Mouse (Mus musculus) kidney, adult 11 months (tissue): ENCODE data around the gene Mpeg1.

Experiments used
- DNase-seq: peaks from one replicate; pipeline ENCODE4 v3.0.0; 2022

The Mpeg1 gene

GRCm38 (mm10) chr19:12466204-12466603 is 5.6 kb downstream of the Mpeg1 start:
- peak; percentile 67 for DNase-seq

DNA sequence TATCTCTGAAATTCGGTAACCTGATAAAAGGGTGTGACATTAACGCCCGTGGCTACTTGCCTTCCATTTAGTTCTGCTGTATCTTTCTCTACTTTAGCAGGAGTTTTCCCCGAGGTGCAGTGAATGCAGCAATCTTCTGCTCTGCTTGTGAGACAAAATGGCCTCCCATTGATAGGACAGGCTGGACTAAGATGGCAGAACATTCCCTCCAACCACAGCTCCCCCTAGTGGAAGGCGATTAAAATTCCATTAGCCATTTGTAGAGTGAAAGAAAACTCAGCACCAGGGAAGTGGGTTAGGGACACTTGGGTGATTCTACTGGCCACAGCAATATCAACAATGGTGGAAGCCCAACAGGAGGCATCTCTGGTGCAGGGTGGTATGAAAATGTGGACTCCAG is 6.9 kb downstream of the Mpeg1 start:
- no peak for DNase-seq

DNA sequence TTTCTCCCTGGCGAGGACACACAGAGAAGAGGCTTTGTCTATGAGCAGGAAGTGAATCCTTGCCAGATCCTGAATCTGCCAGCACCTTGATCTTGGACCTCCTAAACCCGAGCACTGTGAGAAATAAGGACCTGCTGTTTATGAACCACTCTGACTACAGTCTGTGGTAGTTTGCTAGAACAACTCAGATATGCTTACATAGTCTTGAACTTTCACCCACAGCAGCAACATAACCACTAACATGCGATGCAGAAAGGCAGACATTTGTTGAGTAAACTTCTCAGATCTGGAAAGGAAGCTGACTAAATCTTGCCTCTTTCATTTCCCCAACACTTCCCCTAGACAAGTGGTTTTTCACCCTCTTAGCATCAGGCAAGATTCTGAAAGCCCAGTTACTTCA is 11.3 kb downstream of the Mpeg1 start:
- DNase-seq, result no peak

GRCm38 (mm10) chr19:12472381-12472976 is 11.9 kb downstream of the Mpeg1 start:
- no peak for DNase-seq

GRCm38 (mm10) chr19:12473201-12473641 is 12.6 kb downstream of the Mpeg1 start:
- no peak for DNase-seq

GRCm38 (mm10) chr19:12473951-12474350 is 13.4 kb downstream of the Mpeg1 start:
- no peak for DNase-seq

DNA sequence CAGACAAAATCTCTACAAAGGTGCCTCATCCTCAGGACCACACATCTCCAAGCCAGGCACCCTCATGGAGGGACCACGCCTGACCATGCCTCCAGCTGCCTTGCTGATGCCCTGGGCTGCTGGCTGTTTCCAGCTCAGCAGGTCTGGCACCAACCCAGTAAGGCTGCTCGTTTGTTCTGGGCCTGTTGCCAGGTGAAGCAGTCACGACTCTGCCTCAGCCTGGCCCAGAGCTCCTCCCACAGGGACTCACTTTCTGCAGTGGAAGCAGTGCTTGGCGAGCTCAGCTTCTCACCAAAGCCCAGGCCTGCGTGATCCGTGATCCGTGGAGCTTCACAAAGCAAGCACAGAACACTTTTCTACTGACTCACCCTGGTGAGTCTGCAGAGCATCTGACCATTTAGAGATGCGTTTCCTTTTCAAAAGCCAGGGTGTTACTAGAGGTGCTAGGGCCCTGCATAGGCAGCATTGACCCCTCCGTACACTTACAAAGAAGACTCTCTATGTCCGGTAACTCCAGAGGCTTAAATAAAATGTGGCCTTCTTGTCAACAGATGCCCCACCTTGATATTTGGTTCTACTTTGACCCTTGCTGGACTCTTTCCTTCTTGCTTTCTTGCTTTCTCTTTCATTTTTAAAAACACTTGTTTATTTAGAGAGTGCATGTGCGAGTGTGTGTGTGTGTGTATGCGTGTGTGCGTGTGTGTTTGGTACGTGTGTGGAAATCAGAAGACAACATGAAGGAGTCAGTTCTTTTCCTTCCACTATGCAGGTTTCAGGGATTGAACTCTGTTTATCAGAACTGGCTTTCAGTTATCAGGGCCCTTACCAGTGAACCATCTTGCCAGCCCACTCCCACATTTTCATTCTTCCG is 15.0 kb downstream of the Mpeg1 start:
- peak; percentile 95 for DNase-seq

- peak; percentile 62 for DNase-seq
Measured at GRCm38 (mm10) chr19:12476721-12477270, 16.2 kb downstream of the Mpeg1 start.

DNA sequence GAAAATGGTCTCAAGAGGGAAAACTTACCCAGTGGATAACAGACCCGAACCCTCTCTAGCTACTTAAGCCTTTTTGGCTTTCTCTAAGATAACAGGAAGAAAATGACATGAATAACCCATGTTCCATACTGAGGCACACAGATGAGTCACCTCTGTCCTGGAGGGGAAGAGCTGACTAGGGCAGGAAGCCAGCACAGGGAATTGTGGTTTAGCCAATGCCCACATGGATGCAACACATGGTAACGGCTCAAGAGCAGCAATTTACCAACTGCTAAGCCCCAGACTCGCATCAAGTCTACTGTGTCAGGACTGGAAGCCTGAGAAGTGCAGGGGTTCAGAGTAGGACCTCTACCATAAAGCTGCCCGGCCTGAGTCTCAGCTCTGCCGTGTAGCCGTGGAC is 17.8 kb downstream of the Mpeg1 start:
- DNase-seq, result no peak

- no peak for DNase-seq
Measured at GRCm38 (mm10) chr19:12483782-12484181, 23.2 kb downstream of the Mpeg1 start.

GRCm38 (mm10) chr19:12484210-12484609 is 23.6 kb downstream of the Mpeg1 start:
- peak; percentile 44 for DNase-seq

DNA sequence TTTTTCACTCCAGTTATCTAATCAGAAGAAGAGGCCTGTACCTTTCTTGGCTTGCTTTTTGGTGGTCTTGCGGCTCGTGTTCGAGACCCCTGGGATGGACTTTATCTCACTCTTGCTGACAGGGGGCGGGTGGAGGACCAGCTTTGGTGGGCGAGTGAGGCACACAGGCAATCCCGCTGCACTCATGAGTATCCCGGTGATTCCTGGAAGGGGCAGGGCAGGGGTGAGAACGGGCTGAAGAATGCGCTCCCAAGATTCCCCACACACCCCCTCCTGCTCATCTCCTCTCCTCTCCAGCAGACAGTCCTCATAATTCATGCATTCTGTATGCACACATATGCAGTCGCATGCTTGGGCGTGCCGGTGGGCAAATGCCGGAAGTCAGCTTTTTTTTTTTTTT is 24.6 kb downstream of the Mpeg1 start:
- DNase-seq, result no peak

DNA sequence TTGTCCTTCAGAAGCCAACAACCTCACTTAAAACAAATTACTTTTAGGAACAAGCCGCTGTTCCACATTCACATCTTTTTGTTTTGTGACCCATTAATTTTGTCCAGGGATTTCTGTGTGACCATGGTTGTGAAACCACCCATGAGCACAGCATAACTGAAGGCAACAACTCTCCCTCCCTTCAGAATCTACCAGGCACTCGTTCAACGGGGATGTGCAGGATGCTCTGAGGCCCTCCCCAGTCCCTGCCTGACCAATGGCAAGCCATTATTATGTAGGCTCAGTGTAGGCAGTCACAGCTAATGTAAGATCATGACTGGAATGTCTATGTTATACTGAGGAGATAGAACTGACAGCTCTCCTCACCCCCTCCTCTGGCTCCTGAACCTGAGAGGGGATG is 25.1 kb downstream of the Mpeg1 start:
- no peak for DNase-seq

- DNase-seq, result peak; percentile 73
Measured at GRCm38 (mm10) chr19:12486875-12487274, 26.3 kb downstream of the Mpeg1 start.

GRCm38 (mm10) chr19:12487511-12488204 is 27.1 kb downstream of the Mpeg1 start:
- no peak for DNase-seq

- DNase-seq, result no peak
Measured at GRCm38 (mm10) chr19:12488205-12488966, 27.8 kb downstream of the Mpeg1 start.

DNA sequence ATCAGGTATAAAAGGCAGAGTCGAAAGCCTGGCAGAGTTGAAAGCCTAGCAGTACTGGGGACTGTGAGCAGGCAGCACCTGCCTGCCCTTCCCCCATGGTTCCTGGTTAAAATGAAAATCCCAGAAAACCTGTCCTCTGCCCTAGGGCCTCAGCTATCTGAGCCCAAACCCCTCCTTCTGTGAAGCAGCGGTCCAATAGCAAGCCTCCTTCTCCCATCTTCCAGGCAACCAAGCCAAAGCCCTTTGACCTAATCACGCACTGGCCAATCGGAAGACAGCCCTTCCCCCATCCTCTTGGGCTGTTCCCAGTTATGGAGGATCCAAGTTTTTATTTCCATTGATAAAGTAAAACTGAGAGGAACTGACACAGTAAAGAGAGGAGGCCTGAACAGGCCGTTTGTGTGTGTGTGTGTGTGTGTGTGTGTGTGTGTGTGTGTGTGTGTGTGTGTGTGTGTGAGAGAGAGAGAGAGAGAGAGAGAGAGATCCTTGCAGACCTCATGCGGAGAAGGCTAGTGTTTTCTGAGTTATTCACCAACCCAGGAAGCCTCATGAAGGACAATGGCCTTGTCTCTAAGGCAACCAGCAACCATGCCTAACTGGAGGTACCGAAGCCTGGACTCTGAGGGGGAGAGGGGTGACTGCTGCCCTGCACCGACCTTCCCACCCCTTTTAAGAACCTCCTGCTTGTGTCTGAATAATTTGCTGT is 28.5 kb downstream of the Mpeg1 start:
- peak; percentile 90 for DNase-seq

DNA sequence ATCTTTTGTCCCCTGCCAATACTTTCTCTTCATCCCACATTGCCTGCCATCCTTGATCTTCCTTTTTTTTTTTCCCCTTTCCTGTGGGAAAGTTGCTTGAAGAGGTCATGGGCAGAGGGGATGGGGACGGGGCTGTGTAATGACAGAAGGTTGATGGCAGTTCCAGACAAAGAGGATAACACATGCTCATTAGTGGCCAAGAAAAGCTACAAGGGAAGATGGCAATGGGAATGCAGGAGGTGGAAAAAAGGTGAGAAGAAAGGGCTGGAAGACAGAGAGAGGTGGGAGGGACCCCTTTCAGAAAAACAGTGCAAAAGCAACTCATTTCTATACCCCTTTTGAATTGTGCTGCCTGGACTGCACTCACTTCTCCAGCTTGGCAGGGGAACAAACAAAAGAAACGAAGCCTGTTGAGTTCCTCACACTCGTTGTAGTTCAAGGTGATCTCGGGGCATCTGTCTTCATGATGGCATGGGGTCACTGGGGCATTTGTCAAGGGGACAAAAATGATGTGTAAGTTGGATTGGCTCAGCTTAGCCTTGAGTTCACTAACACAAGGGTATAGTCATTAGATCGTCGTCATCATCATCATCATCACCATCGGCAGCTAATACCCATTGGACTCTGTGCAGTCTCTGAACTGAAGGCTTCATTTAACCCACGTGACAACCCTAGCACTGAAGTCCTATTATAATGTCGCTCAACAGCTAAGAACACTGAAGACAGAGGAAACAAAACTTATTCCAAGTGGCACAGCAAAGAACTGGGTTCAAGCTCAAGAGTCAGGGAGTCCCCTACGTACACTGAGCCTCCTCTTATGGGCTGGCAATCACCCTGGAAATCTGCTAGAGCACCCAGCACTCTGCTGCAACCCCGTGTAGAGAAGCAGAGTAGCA is 29.3 kb downstream of the Mpeg1 start:
- DNase-seq, result no peak

DNA sequence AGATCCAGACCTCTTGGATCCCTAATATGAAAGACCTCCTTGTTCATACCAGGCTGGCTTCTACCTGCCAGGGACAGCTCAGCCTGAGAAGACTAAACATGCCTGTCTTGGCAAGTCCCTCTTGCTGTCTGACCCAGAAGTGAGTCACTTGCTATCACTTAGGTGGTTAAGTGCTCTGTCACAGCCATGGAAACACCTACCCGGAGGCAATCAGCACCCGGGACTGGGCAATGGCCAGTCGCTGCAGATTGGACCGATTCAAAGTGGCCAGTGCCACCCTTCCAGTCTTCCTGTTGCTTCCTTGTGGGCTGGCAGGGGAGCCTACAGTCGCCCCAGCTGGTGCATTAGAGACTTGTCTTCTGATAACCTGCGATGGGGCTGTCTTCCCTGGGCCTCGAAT is 31.1 kb downstream of the Mpeg1 start:
- no peak for DNase-seq

DNA sequence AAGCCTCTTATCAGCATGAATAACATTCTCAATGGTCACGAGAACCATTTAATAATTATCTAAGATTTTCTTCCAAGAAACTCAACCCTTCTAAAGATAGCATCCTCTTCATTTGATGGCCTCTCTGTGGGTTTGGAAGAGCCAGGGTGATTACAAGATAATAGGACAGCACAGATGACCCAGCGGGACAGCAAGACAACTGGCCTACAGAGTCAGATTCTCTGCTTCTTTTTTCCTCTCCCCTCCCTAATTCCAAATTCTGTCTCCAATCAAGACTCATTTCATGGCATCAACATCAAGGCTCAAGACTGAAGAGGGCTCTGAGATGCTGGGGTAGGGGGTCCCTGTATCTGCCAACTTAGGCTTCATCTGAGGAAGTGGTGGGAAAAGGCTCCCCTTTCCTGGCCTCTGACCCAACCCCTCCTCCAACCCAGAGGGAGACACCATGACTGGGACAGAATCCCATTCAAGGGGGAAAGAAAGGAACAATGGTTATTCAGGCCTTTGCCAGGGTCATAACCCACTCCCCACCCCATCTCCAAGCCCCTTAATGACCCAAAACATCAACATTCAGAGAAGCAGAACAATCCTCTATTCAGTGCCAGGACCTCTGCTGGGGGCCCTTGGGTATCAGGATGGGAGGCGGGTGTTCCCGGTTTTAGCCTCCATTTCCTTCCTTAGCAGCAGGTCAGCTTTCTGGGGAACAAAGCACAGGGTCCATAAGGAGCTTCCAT is 33.0 kb downstream of the Mpeg1 start:
- DNase-seq, result no peak

GRCm38 (mm10) chr19:12494187-12494458 is 33.5 kb downstream of the Mpeg1 start:
- DNase-seq, result no peak
